Mouse (Mus musculus) intestine, postnatal 0 days (tissue): Measurements from ENCODE around the gene Apobec1. TPM values are rescaled to one million over a fixed set of nuclear protein-coding genes. Genes with fewer than 3 reads are reported as not detected.

Experiments
- ATAC-seq: fragments of 200-750 bp; cut with Nextera tagmentation; 2 replicates; pipeline ENCODE4 v1.8.0; 2017; ENCODE audit warnings: mild to moderate bottlenecking, moderate TSS enrichment, moderate library complexity
- H3K27ac ChIP-seq: fragments of 300-500 bp; sonication (generic); 2 replicates; pipeline ENCODE4 v1.5.1; 2014; ENCODE audit warnings: mild to moderate bottlenecking, low read depth, low read length, moderate library complexity
- H3K27me3 ChIP-seq: fragments of 300-500 bp; sonication (generic); replicated peaks from 2 replicates; pipeline ENCODE4 v1.6.1; 2014; ENCODE audit warnings: low read length, mixed read lengths; ENCODE audit not compliant: control insufficient read depth, insufficient read depth
- H3K36me3 ChIP-seq: fragments of 300-500 bp; sonication (generic); 2 replicates; pipeline ENCODE4 v1.6.1; 2014; ENCODE audit warnings: mild to moderate bottlenecking, moderate library complexity; ENCODE audit not compliant: control insufficient read depth, insufficient read depth
- H3K4me1 ChIP-seq: fragments of 300-500 bp; sonication (generic); replicated peaks from 2 replicates; pipeline ENCODE4 v1.6.1; 2014; ENCODE audit warnings: antibody characterized with exemption, low read length, mixed read lengths; ENCODE audit not compliant: control insufficient read depth, insufficient read depth
- H3K4me2 ChIP-seq: fragments of 300-500 bp; sonication (generic); replicated peaks from 2 replicates; pipeline ENCODE4 v1.6.1; 2014; ENCODE audit warnings: low read depth, mild to moderate bottlenecking, moderate library complexity
- H3K4me3 ChIP-seq: fragments of 300-500 bp; sonication (generic); 2 replicates; pipeline ENCODE4 v1.5.1; 2014; ENCODE audit warnings: low read depth, low read length
- H3K9ac ChIP-seq: fragments of 300-500 bp; sonication (generic); 2 replicates; pipeline ENCODE4 v1.6.1; 2014; ENCODE audit warnings: mild to moderate bottlenecking, low read depth, low read length
- H3K9me3 ChIP-seq: fragments of 300-500 bp; sonication (generic); 2 replicates; pipeline ENCODE4 v1.6.1; 2016; ENCODE audit warnings: mixed run types; ENCODE audit not compliant: control insufficient read depth
- CTCF ChIP-seq: sonication (generic); IDR thresholded peaks from 2 replicates; pipeline ENCODE4 v1.5.1; 2016; ENCODE audit warnings: low read depth, mild to moderate bottlenecking, control low read depth, antibody characterized with exemption, moderate library complexity
- WGBS: fragments of 180-500 bp; shearing (Covaris S2); extraction: QIAGEN DNeasy Blood & Tissue Kit; methylation state at CpG from one replicate; pipeline ENCODE4 v1.1.7; 2014; 5-methylcytosine and 5-hydroxymethylcytosine counted together
- polyA plus RNA-seq: library from polyadenylated mRNA; unstranded; fragments of >200 nt; fragmentation: Nextera tagmentation; extraction: Ambion mirVana; gene quantifications from 2 replicates; pipeline ENCODE4 v1.2.1, GENCODE M21; 2015

The Apobec1 gene
- polyA plus RNA-seq, 1 experiment from 2014 or later = 26.0 TPM

DNA sequence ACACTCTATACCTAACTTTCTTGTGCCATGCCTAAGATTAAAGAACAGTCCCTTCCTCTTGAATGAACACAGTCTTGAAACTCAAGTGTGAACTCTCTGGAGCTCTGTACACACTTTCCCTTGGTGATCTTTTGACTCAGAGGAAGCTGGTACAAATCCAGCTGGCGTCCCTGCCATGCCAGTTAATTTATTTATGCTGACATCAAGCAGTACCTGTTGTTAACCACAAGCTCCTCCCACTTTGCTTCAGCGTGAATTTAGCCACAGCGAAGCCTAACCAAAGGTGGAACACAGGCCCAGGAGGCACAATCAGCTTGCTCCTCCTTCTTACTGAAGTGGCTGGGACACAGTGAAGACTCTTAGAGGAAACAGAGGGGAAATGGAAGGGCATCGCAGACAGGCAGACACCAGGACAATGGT is 69.4 kb downstream of the Apobec1 start:
- no peak for ATAC-seq
- H3K9me3 ChIP-seq = no peaks in the 10 kb centered on the region
- no peaks in the 10 kb centered on the region for H3K4me1 ChIP-seq
- no peaks in the 10 kb centered on the region for H3K27me3 ChIP-seq
- no peak overlapping the region for H3K9ac ChIP-seq
- no peak for TF ChIP-seq CTCF
- H3K27ac ChIP-seq = no peak overlapping the region
- no peak overlapping the region for H3K4me3 ChIP-seq
- no peaks in the 10 kb centered on the region for H3K36me3 ChIP-seq
- H3K4me2 ChIP-seq = peak overlapping the region; percentile 44
- WGBS = 12% methylated on average over 4 of the region's 4 CpGs

DNA sequence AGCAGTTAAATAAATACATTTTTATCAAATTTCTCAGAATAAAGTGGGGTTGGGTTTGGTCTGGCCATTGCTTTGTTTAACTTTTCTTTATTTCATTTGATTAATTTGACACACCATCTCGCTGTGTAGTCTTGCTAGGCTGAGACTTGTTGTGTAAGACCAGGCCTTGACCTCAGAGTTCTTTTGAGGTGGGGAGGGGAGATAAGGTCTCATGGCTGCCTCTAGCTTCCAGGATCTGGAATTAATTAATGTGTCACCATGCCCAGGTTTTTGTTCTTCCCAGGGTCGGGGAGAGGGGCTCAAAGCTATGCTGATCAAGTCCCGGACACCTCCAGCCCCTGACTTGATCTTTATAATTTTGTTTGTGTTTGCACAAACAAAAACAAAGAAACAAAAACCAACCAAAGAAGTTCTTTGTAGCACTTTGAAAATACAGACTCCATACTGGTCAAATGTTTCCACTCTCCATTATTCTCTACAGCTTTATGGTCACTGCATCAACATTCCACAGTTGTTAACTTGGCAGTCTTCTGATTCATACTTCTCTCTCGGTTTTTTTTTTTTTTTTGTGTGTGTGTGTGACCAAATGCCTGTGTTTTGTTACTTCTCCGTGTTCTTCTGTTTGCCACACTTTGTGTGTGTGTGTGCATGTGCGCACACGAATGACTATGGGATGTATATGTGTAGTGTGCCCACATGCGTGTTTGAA is 70.6 kb downstream of the Apobec1 start:
- TF ChIP-seq CTCF = no peak
- Histone ChIP-seq H3K9ac (no peak overlapping the region), H3K27ac (no peak overlapping the region), H3K9me3 (no peaks in the 10 kb centered on the region), H3K4me3 (no peak overlapping the region), H3K4me1 (no peaks in the 10 kb centered on the region), H3K4me2 (no peak overlapping the region), H3K36me3 (no peaks in the 10 kb centered on the region), H3K27me3 (no peaks in the 10 kb centered on the region)
- ATAC-seq = no peak
- WGBS = 66% methylated on average over 8 of the region's 8 CpGs

DNA sequence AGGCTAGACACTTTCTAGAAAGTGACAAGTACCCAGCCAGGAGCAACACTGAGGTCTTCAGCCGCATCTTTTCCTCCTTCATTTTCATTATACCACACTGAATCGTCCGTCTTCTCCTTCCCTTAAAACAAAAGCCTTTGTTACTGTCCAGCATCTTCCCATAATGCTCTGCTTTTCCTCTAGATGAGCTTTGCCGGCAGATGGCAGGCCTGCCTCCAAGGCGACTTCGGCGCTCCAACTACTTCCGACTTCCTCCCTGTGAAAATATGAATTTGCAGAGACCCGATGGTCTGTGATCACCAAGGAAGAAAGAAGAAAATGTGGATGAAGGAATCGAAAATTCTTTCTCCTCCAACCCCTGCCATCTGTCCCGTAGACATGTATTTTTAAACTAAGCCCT is 74.1 kb downstream of the Apobec1 start:
- H3K36me3 ChIP-seq = no peaks in the 10 kb centered on the region
- no peak for TF ChIP-seq CTCF
- H3K4me1 ChIP-seq = no peaks in the 10 kb centered on the region
- no peaks in the 10 kb centered on the region for H3K27me3 ChIP-seq
- no peak overlapping the region for H3K9ac ChIP-seq
- no peaks in the 10 kb centered on the region for H3K9me3 ChIP-seq
- WGBS = 70% methylated on average over 11 of the region's 11 CpGs
- H3K27ac ChIP-seq = no peak overlapping the region
- no peak for ATAC-seq
- no peak overlapping the region for H3K4me3 ChIP-seq
- no peak overlapping the region for H3K4me2 ChIP-seq

Other genes with a start within 250 kb of the Apobec1 start
- gene Rimklb, start 103.7 kb downstream of the Apobec1 start, polyA plus RNA-seq = 1.3 and 1.5 TPM in 2 replicates
- 23.6 and 30.5 TPM in 2 replicates for gene Mfap5, start 96.6 kb downstream of the Apobec1 start, polyA plus RNA-seq
- not detected in 2 replicates for gene Aicda, start 48.6 kb downstream of the Apobec1 start, polyA plus RNA-seq
- gene Gdf3, start 7.6 kb upstream of the Apobec1 start, polyA plus RNA-seq = 0.07 and 0.09 TPM in 2 replicates
- gene Dppa3, start 24.0 kb upstream of the Apobec1 start, polyA plus RNA-seq = not detected in 2 replicates
- gene Nanog, start 105.0 kb upstream of the Apobec1 start, polyA plus RNA-seq = 0.08 and 0.12 TPM in 2 replicates
- 2.9 TPM in 2 replicates for gene Slc2a3, start 199.2 kb upstream of the Apobec1 start, polyA plus RNA-seq
- gene Foxj2, start 217.5 kb upstream of the Apobec1 start, polyA plus RNA-seq = 2.8 and 2.9 TPM in 2 replicates